Mouse (Mus musculus): Measurements from ENCODE around the gene Opcml.

Opcml gene

DNA sequence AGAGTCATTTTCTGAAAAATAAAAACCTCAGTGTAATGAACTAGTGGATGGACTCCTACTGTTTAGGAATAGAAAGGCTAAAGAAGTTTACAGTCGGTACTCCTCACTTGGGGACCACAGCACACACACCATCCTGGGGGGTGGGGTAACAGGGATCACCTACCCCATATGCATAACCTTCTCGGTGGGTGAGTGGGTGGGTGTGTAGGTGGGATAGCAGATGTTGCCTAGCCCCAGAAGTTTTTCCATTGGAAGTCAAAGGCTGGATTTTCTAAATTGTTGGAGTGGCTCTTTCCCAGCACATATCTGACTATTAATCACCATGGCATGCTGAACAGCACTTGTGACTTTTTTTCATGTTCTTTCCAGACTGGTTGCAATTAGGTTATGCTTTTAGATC, 779.2 kb downstream of the Opcml start:
- no peaks in the 10 kb centered on the region for H3K9me3 ChIP-seq (ENCODE audit: low read length)
- H3K27me3 ChIP-seq (ENCODE audit: insufficient read depth, low read length), result no peaks in the 10 kb centered on the region
- no peak overlapping the region for H3K4me3 ChIP-seq (replicated peaks; ENCODE audit: low read length)
- H3K4me1 ChIP-seq (replicated peaks; ENCODE audit: low read depth, low read length), result peaks cover 16% of the 10 kb centered on the region
- TF ChIP-seq CTCF (conservative IDR thresholded peaks at IDR 0.05; ENCODE audit: low read length) (no peak), NANOG (IDR thresholded peaks at IDR 0.05; ENCODE audit: borderline replicate concordance, low read length) (no peak), POU5F1 (IDR thresholded peaks at IDR 0.05; ENCODE audit: borderline replicate concordance, low read length) (no peak)
- no peaks in the 10 kb centered on the region for H3K36me3 ChIP-seq (ENCODE audit: insufficient read depth, low read length)

DNA sequence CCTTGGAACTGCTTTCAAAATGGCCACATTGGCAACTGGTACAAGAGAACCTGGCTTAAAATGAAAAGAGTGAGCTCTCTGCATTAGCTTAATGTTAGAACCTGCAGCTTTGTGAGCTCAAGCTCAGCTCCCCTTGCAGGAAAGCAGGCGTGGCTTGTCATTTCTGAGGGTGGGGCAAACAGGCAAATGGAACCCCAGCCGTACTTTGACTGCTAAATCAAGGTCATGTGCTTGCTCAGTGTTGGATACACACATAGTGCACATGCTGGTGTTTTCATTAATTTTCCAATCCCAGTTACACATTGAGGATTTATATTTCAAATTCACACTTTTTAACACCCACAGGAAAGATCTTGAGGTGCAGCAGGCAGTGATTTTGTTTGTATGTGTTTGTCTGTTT, 781.1 kb downstream of the Opcml start:
- no peak overlapping the region for H3K4me3 ChIP-seq (replicated peaks; ENCODE audit: low read length)
- H3K36me3 ChIP-seq (ENCODE audit: insufficient read depth, low read length), result no peaks in the 10 kb centered on the region
- H3K27me3 ChIP-seq (ENCODE audit: insufficient read depth, low read length), result no peaks in the 10 kb centered on the region
- peaks cover 16% of the 10 kb centered on the region for H3K4me1 ChIP-seq (replicated peaks; ENCODE audit: low read depth, low read length)
- H3K9me3 ChIP-seq (ENCODE audit: low read length), result no peaks in the 10 kb centered on the region
- no peak for TF ChIP-seq NANOG (IDR thresholded peaks at IDR 0.05; ENCODE audit: borderline replicate concordance, low read length)

DNA sequence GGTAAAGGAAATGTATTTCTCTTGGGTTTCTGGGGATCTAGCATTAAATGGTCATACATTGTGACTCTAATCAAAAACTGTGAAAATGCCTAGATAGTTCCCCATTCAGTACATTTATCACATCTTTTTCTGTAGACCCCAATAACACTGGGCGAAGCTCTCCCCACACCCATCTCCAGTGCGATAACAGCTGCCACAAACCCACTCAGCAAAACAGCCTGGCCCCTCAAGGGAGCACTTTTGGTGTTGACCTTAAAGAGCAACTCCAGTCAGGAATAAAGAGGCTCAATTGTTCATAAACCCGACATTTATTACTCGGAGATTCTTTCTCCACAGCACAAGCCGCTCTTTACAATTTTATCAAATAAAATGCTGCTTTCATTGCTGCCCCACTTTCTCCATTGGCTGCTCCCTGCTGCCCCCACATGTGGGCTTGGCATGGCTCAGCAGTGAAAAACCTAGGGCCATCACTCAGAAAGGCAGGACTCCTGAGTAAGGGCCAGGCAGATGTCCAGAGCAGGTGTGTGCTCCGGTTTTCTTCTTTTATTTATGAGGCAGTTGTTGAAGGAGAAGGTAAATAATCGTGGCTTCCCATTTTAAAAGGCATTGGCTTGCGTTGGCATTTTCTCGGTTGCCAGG, 781.7 kb downstream of the Opcml start:
- no peaks in the 10 kb centered on the region for H3K9me3 ChIP-seq (ENCODE audit: low read length)
- H3K36me3 ChIP-seq (ENCODE audit: insufficient read depth, low read length), result no peaks in the 10 kb centered on the region
- H3K4me1 ChIP-seq (replicated peaks; ENCODE audit: low read depth, low read length), result peaks cover 16% of the 10 kb centered on the region
- H3K4me3 ChIP-seq (replicated peaks; ENCODE audit: low read length), result no peak overlapping the region
- H3K27me3 ChIP-seq (ENCODE audit: insufficient read depth, low read length), result no peaks in the 10 kb centered on the region
- TF ChIP-seq POU5F1 (IDR thresholded peaks at IDR 0.05; ENCODE audit: borderline replicate concordance, low read length) (no peak), NANOG (IDR thresholded peaks at IDR 0.05; ENCODE audit: borderline replicate concordance, low read length) (no peak), CTCF (conservative IDR thresholded peaks at IDR 0.05; ENCODE audit: low read length) (no peak)

DNA sequence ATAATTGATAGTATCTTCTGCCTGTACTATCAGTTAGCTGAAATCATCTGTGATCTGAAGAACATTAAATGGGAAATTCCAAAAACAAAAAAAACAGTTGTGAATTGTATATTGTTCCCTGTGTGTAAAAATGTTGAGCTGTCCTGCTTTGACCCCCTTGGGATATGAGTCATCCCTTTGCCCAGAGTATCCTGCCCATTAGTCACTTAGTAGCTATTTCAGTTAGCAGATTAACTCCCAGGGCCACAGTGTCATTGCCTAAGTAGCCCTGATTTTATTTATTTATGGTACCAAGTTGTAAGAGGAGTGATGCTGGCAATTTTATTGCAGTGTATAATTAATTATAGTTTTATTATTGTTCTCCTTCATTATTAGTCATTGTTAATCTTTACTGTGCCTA, 788.2 kb downstream of the Opcml start:
- Histone ChIP-seq H3K9me3 (ENCODE audit: low read length) (no peaks in the 10 kb centered on the region), H3K4me1 (replicated peaks; ENCODE audit: low read depth, low read length) (no peaks in the 10 kb centered on the region), H3K4me3 (replicated peaks; ENCODE audit: low read length) (no peak overlapping the region), H3K36me3 (ENCODE audit: insufficient read depth, low read length) (no peaks in the 10 kb centered on the region), H3K27me3 (ENCODE audit: insufficient read depth, low read length) (no peaks in the 10 kb centered on the region)
- TF ChIP-seq CTCF (conservative IDR thresholded peaks at IDR 0.05; ENCODE audit: low read length) (no peak), POU5F1 (IDR thresholded peaks at IDR 0.05; ENCODE audit: borderline replicate concordance, low read length) (no peak), NANOG (IDR thresholded peaks at IDR 0.05; ENCODE audit: borderline replicate concordance, low read length) (no peak)

DNA sequence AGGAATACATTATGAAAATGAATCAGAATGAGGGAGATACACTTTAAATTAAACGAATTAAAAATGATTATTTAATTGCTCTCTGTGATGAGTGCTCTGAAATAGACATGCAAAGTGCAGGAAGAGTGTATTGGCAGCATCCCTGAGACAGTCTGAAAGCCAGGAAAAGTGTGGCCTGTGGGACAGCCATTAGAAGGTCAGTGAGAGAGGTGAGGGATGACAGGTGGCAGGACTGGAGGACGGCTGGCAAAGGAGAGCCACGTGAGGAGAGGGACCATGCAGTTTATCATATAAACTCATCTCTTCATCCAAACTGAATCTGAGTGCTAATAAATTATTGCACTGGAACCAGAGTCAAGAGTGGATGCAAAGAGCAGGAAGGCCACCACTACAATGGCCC, 796.7 kb downstream of the Opcml start:
- no peak for TF ChIP-seq POU5F1 (IDR thresholded peaks at IDR 0.05; ENCODE audit: borderline replicate concordance, low read length)
- no peak for TF ChIP-seq CTCF (conservative IDR thresholded peaks at IDR 0.05; ENCODE audit: low read length)
- TF ChIP-seq NANOG (IDR thresholded peaks at IDR 0.05; ENCODE audit: borderline replicate concordance, low read length), result no peak
- no peak overlapping the region for H3K4me3 ChIP-seq (replicated peaks; ENCODE audit: low read length)
- H3K9me3 ChIP-seq (ENCODE audit: low read length), result no peaks in the 10 kb centered on the region
- no peaks in the 10 kb centered on the region for H3K27me3 ChIP-seq (ENCODE audit: insufficient read depth, low read length)
- H3K4me1 ChIP-seq (replicated peaks; ENCODE audit: low read depth, low read length), result no peaks in the 10 kb centered on the region; the same call in 1 of the 2 replicates
- no peaks in the 10 kb centered on the region for H3K36me3 ChIP-seq (ENCODE audit: insufficient read depth, low read length)

DNA sequence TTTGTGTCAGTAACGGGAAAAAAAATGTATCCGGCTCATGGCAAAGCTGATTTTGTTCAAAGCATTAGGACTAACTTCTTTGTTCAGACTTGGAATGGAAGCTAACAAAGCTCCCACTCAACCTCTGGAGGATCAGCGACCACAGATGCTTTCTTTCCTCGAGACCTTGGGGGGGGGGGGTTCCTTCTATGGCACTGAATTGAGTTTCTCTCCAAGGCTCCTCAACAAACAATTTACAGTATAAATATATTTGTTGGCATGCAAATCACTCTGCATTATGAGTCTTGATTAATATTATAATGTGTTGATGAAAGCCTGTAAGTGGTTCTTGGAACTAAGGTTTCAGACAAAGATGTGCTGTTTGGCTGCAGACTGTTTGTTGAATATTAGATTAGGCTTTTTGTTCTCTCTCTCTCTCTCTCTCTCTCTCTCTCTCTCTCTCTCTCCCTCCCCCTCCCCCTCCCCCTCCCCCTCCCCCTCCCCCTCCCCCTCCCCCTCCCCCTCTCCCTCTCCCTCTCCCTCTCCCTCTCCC, 797.3 kb downstream of the Opcml start:
- Histone ChIP-seq H3K4me3 (replicated peaks; ENCODE audit: low read length) (no peak overlapping the region), H3K4me1 (replicated peaks; ENCODE audit: low read depth, low read length) (no peaks in the 10 kb centered on the region; the same call in 1 of the 2 replicates), H3K27me3 (ENCODE audit: insufficient read depth, low read length) (no peaks in the 10 kb centered on the region), H3K9me3 (ENCODE audit: low read length) (no peaks in the 10 kb centered on the region), H3K36me3 (ENCODE audit: insufficient read depth, low read length) (no peaks in the 10 kb centered on the region)
- TF ChIP-seq POU5F1 (IDR thresholded peaks at IDR 0.05; ENCODE audit: borderline replicate concordance, low read length) (no peak), CTCF (conservative IDR thresholded peaks at IDR 0.05; ENCODE audit: low read length) (no peak), NANOG (IDR thresholded peaks at IDR 0.05; ENCODE audit: borderline replicate concordance, low read length) (no peak)

DNA sequence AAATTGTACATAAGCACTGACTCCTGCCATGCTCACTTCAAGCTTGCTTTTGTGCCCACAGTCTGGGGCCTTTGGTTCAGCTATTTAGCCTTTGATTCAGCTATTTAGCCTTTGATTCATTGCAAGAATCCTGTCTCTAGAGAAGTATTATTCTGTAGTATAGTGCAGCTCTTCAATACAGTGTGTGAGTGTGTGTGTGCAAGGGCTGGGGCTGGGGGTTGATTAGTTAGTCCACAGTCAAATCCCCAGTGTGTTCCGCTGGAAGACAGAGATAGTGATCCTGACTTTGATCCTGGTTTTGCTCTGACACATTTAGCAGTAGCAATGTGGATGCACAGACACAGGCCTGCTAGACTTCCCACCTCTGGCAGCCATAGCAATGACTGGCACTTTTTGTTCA, 797.9 kb downstream of the Opcml start:
- Histone ChIP-seq H3K36me3 (ENCODE audit: insufficient read depth, low read length) (no peaks in the 10 kb centered on the region), H3K27me3 (ENCODE audit: insufficient read depth, low read length) (no peaks in the 10 kb centered on the region), H3K9me3 (ENCODE audit: low read length) (no peaks in the 10 kb centered on the region), H3K4me3 (replicated peaks; ENCODE audit: low read length) (no peak overlapping the region), H3K4me1 (replicated peaks; ENCODE audit: low read depth, low read length) (no peaks in the 10 kb centered on the region; the same call in 1 of the 2 replicates)
- TF ChIP-seq NANOG (IDR thresholded peaks at IDR 0.05; ENCODE audit: borderline replicate concordance, low read length) (no peak), CTCF (conservative IDR thresholded peaks at IDR 0.05; ENCODE audit: low read length) (no peak), POU5F1 (IDR thresholded peaks at IDR 0.05; ENCODE audit: borderline replicate concordance, low read length) (no peak)

DNA sequence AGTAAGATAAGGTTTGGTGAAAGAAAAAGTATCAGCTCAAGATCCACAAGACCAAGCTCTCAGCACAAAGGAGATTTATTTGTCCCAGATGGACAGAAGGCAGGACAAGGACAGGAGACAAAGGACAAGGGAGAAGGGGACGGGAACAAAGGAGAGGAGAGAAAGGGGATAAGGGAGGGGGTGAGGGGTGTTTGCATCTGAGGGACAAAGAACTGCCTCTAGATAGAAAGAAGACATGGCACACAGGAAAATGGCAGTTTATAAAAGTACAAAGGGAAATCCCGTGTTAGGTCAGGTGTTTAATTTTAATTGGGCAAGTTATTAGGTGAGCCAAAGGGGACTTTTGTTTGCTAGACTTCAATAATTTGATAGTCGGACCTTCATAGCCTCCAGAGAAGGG, 801.6 kb downstream of the Opcml start:
- TF ChIP-seq POU5F1 (IDR thresholded peaks at IDR 0.05; ENCODE audit: borderline replicate concordance, low read length) (no peak), NANOG (IDR thresholded peaks at IDR 0.05; ENCODE audit: borderline replicate concordance, low read length) (no peak), CTCF (conservative IDR thresholded peaks at IDR 0.05; ENCODE audit: low read length) (no peak)
- H3K36me3 ChIP-seq (ENCODE audit: insufficient read depth, low read length), result no peaks in the 10 kb centered on the region
- H3K4me3 ChIP-seq (replicated peaks; ENCODE audit: low read length), result no peak overlapping the region
- H3K27me3 ChIP-seq (ENCODE audit: insufficient read depth, low read length), result no peaks in the 10 kb centered on the region
- H3K4me1 ChIP-seq (replicated peaks; ENCODE audit: low read depth, low read length), result no peaks in the 10 kb centered on the region; the same call in 1 of the 2 replicates
- H3K9me3 ChIP-seq (ENCODE audit: low read length), result no peaks in the 10 kb centered on the region

DNA sequence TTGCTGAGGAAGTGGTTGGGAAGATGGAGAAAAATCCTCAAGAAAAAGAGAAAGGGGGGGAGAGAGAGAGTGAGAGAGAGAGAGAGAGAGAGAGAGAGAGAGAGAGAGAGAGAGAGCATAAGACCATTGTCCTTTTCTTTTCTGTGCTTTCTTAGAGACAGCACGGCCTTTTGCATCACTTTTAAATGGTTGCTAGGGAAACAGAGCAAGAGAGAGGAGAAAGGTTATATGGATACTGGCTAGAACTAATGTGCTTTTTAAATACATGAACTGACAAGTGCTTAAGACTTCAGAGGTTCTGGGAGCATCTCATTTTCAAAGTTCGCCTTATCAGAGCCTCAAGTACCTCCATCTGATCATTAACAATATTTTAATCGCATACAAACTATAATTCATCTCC, 804.5 kb downstream of the Opcml start:
- TF ChIP-seq CTCF (conservative IDR thresholded peaks at IDR 0.05; ENCODE audit: low read length), result no peak
- no peak for TF ChIP-seq NANOG (IDR thresholded peaks at IDR 0.05; ENCODE audit: borderline replicate concordance, low read length)
- TF ChIP-seq POU5F1 (IDR thresholded peaks at IDR 0.05; ENCODE audit: borderline replicate concordance, low read length), result no peak
- Histone ChIP-seq H3K27me3 (ENCODE audit: insufficient read depth, low read length) (no peaks in the 10 kb centered on the region), H3K4me3 (replicated peaks; ENCODE audit: low read length) (no peak overlapping the region), H3K4me1 (replicated peaks; ENCODE audit: low read depth, low read length) (no peaks in the 10 kb centered on the region), H3K36me3 (ENCODE audit: insufficient read depth, low read length) (no peaks in the 10 kb centered on the region), H3K9me3 (ENCODE audit: low read length) (no peaks in the 10 kb centered on the region)
